Mouse (Mus musculus): Measurements from ENCODE around the gene Mfsd14a. TPM values are rescaled to one million over a fixed set of nuclear protein-coding genes. Genes with fewer than 3 reads are reported as not detected.
A peak's percentile ranks its signal among the peaks of the same experiment; 100 is the strongest.

Mfsd14a gene
- 10 to 100 TPM; 17.5 to 19.5 TPM for total RNA-seq (2021)
- polyA plus RNA-seq (2012; rRNA removed) = 12.0 and 23.5 TPM in 2 replicates
- long read RNA-seq, transcript Mfsd14a-201 (12 exons, 2,782 nt) = major isoform, 52 of 55 reads
- long read RNA-seq, partial matches to known transcripts = 3 of 55 reads
- long read RNA-seq, other reads (novel, unspliced or antisense) = 0 of 55 reads

GRCm38 (mm10) chr3:116662463-116662863 lies at the start of gene Mfsd14a:
Gene Mfsd14a, minus strand, starts transcription at chr3:116662677.
- Histone ChIP-seq H3K4me1 (ENCODE audit: control insufficient read depth, insufficient read depth, low read length) (peaks cover 13% of the 10 kb centered on the region), H3K36me3 (ENCODE audit: control insufficient read depth, insufficient read depth, low read length) (peaks cover 6% of the 10 kb centered on the region), H3K27me3 (ENCODE audit: control insufficient read depth, insufficient read depth, low read length) (no peaks in the 10 kb centered on the region), H3K79me2 (replicated peaks; ENCODE audit: control insufficient read depth, insufficient read depth, low read length) (peaks cover 5% of the 10 kb centered on the region), H3K4me3 (peak within 1 kb of the TSS; percentile 69), H3K9ac (ENCODE audit: low read depth, low read length) (peak within 1 kb of the TSS; percentile 95), H3K27ac (peak within 1 kb of the TSS; percentile 92)
- DNase-seq = peak; percentile 99 to 100
- under 1% methylated on average over 39 of the region's 39 CpGs for WGBS
- intact Hi-C loops (cut with DNase I) = loop anchor here (2.0 to 5.0 kb wide), 3 partner anchors 48 to 155 kb away; partner anchors contain the start of genes Rtca and Sass6
- no peak for TF ChIP-seq CTCF (IDR thresholded peaks at IDR 0.05)
- peak; percentile 83 for TF ChIP-seq POLR2A (IDR thresholded peaks at IDR 0.05; ENCODE audit: insufficient read depth, low read depth, low read length)
- TF ChIP-seq EP300 (IDR thresholded peaks at IDR 0.05; ENCODE audit: insufficient read depth, low read depth, low read length) = peak; percentile 61

GRCm38 (mm10) chr3:116711624-116712435 lies 49.4 kb upstream of the Mfsd14a start:
- Histone ChIP-seq H3K4me1 (ENCODE audit: control insufficient read depth, insufficient read depth, low read length) (peaks cover 9% of the 10 kb centered on the region), H3K36me3 (ENCODE audit: control insufficient read depth, insufficient read depth, low read length) (peaks cover 4% of the 10 kb centered on the region; the same call in 1 of the 2 replicates), H3K27ac (peak overlapping the region; percentile 91), H3K27me3 (ENCODE audit: control insufficient read depth, insufficient read depth, low read length) (no peaks in the 10 kb centered on the region), H3K4me3 (peak overlapping the region; percentile 80), H3K79me2 (replicated peaks; ENCODE audit: control insufficient read depth, insufficient read depth, low read length) (peaks cover 4% of the 10 kb centered on the region; the same call in 1 of the 2 replicates), H3K9ac (ENCODE audit: low read depth, low read length) (peak overlapping the region; percentile 93)
- intact Hi-C loops (cut with DNase I) = loop anchor here (1.0 to 5.0 kb wide), 3 partner anchors 49 to 200 kb away; partner anchors contain the start of genes Dbt and Mfsd14a
- no peak for TF ChIP-seq CTCF (IDR thresholded peaks at IDR 0.05)
- peak; percentile 34; the same call in 1 of the 2 replicates for TF ChIP-seq POLR2A (IDR thresholded peaks at IDR 0.05; ENCODE audit: insufficient read depth, low read depth, low read length)
- TF ChIP-seq EP300 (IDR thresholded peaks at IDR 0.05; ENCODE audit: insufficient read depth, low read depth, low read length) = 0 out of 2 replicates have a peak, but pooled peaks have one; percentile 18
- DNase-seq = peak; percentile 89 to 93
- WGBS = under 1% methylated on average over 73 of the region's 85 CpGs

- no peak for TF ChIP-seq EP300 (IDR thresholded peaks at IDR 0.05; ENCODE audit: insufficient read depth, low read depth, low read length)
- TF ChIP-seq CTCF (IDR thresholded peaks at IDR 0.05) = no peak
- no peak for TF ChIP-seq POLR2A (IDR thresholded peaks at IDR 0.05; ENCODE audit: insufficient read depth, low read depth, low read length)
- intact Hi-C loops (cut with DNase I) = loop anchor here (1.0 to 5.0 kb wide), 3 partner anchors 48 to 199 kb away; partner anchors contain the start of genes Dbt and Mfsd14a
- 18% methylated on average over 9 of the region's 9 CpGs for WGBS
Observed at GRCm38 (mm10) chr3:116710941-116711340, 48.5 kb upstream of the Mfsd14a start.

GRCm38 (mm10) chr3:116705637-116706204 lies 43.2 kb upstream of the Mfsd14a start:
- WGBS = 100% methylated on average over 1 of the region's 1 CpGs
- Histone ChIP-seq H3K79me2 (replicated peaks; ENCODE audit: control insufficient read depth, insufficient read depth, low read length) (peaks cover 4% of the 10 kb centered on the region; the same call in 1 of the 2 replicates), H3K27me3 (ENCODE audit: control insufficient read depth, insufficient read depth, low read length) (no peaks in the 10 kb centered on the region), H3K27ac (no peak overlapping the region), H3K4me3 (no peak overlapping the region), H3K36me3 (ENCODE audit: control insufficient read depth, insufficient read depth, low read length) (peaks cover 4% of the 10 kb centered on the region; the same call in 1 of the 2 replicates), H3K9ac (ENCODE audit: low read depth, low read length) (no peak overlapping the region), H3K4me1 (ENCODE audit: control insufficient read depth, insufficient read depth, low read length) (peaks cover 3% of the 10 kb centered on the region)
- no peak for DNase-seq
- intact Hi-C loops (cut with DNase I) = no loop called here
- TF ChIP-seq CTCF (IDR thresholded peaks at IDR 0.05) = no peak

More at GRCm38 (mm10) chr3:116710941-116711340, 48.5 kb upstream of the Mfsd14a start:
- Histone ChIP-seq H3K9ac (ENCODE audit: low read depth, low read length) (0 out of 2 replicates have a peak overlapping the region, but pooled peaks have one; percentile 59), H3K4me3 (peak overlapping the region; percentile 80), H3K79me2 (replicated peaks; ENCODE audit: control insufficient read depth, insufficient read depth, low read length) (peaks cover 4% of the 10 kb centered on the region; the same call in 1 of the 2 replicates), H3K36me3 (ENCODE audit: control insufficient read depth, insufficient read depth, low read length) (peaks cover 7% of the 10 kb centered on the region; the same call in 1 of the 2 replicates), H3K27me3 (ENCODE audit: control insufficient read depth, insufficient read depth, low read length) (no peaks in the 10 kb centered on the region), H3K27ac (peak overlapping the region; percentile 91), H3K4me1 (ENCODE audit: control insufficient read depth, insufficient read depth, low read length) (peaks cover 9% of the 10 kb centered on the region)
- DNase-seq = no peak

GRCm38 (mm10) chr3:116703835-116704234 lies 41.4 kb upstream of the Mfsd14a start:
- TF ChIP-seq POLR2A (IDR thresholded peaks at IDR 0.05; ENCODE audit: insufficient read depth, low read depth, low read length) (no peak), CTCF (IDR thresholded peaks at IDR 0.05) (0 out of 2 replicates have a peak, but pooled peaks have one; percentile 16), EP300 (IDR thresholded peaks at IDR 0.05; ENCODE audit: insufficient read depth, low read depth, low read length) (no peak)
- no peaks in the 10 kb centered on the region for H3K4me1 ChIP-seq (ENCODE audit: control insufficient read depth, insufficient read depth, low read length)
- no peak overlapping the region for H3K4me3 ChIP-seq
- no peaks in the 10 kb centered on the region for H3K27me3 ChIP-seq (ENCODE audit: control insufficient read depth, insufficient read depth, low read length)
- H3K27ac ChIP-seq = no peak overlapping the region
- no peak for DNase-seq
- H3K79me2 ChIP-seq (replicated peaks; ENCODE audit: control insufficient read depth, insufficient read depth, low read length) = peaks cover 3% of the 10 kb centered on the region; the same call in 1 of the 2 replicates
- no peak overlapping the region for H3K9ac ChIP-seq (ENCODE audit: low read depth, low read length)
- WGBS = 94% methylated on average over 5 of the region's 5 CpGs
- H3K36me3 ChIP-seq (ENCODE audit: control insufficient read depth, insufficient read depth, low read length) = peaks cover 3% of the 10 kb centered on the region; the same call in 1 of the 2 replicates
- intact Hi-C loops (cut with DNase I) = no loop called here
